Mouse (Mus musculus): ENCODE measurements around the gene Bbx. TPM values are rescaled to one million over a fixed set of nuclear protein-coding genes. Genes with fewer than 3 reads are reported as not detected.

Bbx gene
- total and polyA plus RNA-seq, 3 experiments: 3.6 to 14.7 (median 13.4) TPM

DNA sequence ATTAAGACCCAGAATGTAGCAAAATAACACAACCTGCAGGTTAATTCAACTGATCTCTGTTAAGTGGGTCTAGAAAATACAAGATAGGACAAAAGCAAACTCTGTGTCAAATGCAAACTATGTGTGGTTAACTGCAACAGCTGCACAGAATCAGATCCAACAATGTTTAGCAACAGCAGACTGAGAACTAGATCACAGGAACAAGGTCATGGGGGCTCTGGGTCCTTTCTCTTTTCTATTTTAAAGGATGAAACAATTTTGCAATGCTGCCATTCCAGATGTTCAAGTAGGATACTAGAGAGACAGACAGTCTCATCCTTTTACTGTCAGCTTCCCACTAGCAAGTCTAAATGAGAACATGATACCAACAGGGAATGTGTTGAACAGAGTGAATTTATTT is 170.4 kb downstream of the Bbx start:
- no peak for DNase-seq
- TF ChIP-seq CTCF (IDR thresholded peaks at IDR 0.05) (no peak), POLR2A (IDR thresholded peaks at IDR 0.05; ENCODE audit: insufficient read depth, low read depth, low read length) (no peak), EP300 (IDR thresholded peaks at IDR 0.05; ENCODE audit: insufficient read depth, low read depth, low read length) (no peak)
- Histone ChIP-seq H3K4me3 (no peak overlapping the region), H3K9ac (ENCODE audit: low read depth, low read length) (no peak overlapping the region), H3K79me2 (replicated peaks; ENCODE audit: control insufficient read depth, insufficient read depth, low read length) (no peaks in the 10 kb centered on the region), H3K4me1 (ENCODE audit: control insufficient read depth, insufficient read depth, low read length) (no peaks in the 10 kb centered on the region), H3K27ac (no peak overlapping the region), H3K36me3 (ENCODE audit: control insufficient read depth, insufficient read depth, low read length) (no peaks in the 10 kb centered on the region; the same call in 1 of the 2 replicates), H3K27me3 (ENCODE audit: control insufficient read depth, insufficient read depth, low read length) (no peaks in the 10 kb centered on the region)
- intact Hi-C loops (cut with DNase I): no loop called here

DNA sequence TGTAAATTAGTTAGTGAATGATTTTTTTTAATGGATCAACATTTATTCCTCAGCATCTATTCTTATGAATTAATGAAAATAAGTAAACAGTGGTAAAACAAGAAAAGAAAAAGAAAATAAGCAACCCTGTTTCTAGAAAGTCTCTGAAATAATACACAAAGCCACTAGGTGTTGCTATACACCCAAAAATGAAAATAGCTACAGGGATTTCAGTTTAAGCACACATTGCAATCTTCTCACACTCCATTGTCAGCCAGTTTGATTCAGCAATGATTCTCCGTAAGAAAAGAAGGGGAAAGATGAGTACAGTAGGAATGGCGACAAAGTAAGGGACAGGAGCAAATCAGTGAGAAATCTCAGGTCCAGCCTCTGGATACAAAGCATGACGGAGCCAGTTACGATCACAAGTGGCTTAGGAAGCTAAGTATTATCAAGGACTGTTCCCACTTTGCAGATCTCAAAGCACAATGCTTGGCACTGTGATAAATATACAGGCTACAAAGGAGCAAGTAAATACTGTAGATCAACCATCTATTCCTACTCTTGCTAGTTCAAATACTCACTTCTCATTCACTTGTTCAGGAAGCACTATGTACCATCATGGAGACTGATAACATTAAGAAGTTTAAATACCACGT is 177.5 kb downstream of the Bbx start:
- no peak overlapping the region for H3K27ac ChIP-seq
- 59% methylated on average over 5 of the region's 5 CpGs for WGBS
- TF ChIP-seq CTCF (IDR thresholded peaks at IDR 0.05) (peak; percentile 80), EP300 (IDR thresholded peaks at IDR 0.05; ENCODE audit: insufficient read depth, low read depth, low read length) (no peak)
- no peaks in the 10 kb centered on the region for H3K79me2 ChIP-seq (replicated peaks; ENCODE audit: control insufficient read depth, insufficient read depth, low read length)
- no peaks in the 10 kb centered on the region for H3K27me3 ChIP-seq (ENCODE audit: control insufficient read depth, insufficient read depth, low read length)
- no peak for DNase-seq
- no peak overlapping the region for H3K4me3 ChIP-seq
- intact Hi-C loops (cut with DNase I): loop anchor here (1.0 to 10.0 kb wide), 6 partner anchors 38 to 502 kb away; no protein-coding TSS in a partner anchor
- H3K36me3 ChIP-seq (ENCODE audit: control insufficient read depth, insufficient read depth, low read length): no peaks in the 10 kb centered on the region
- peaks cover 2% of the 10 kb centered on the region for H3K4me1 ChIP-seq (ENCODE audit: control insufficient read depth, insufficient read depth, low read length)
- no peak overlapping the region for H3K9ac ChIP-seq (ENCODE audit: low read depth, low read length)

- H3K4me3 ChIP-seq: no peak overlapping the region
- H3K4me1 ChIP-seq (ENCODE audit: control insufficient read depth, insufficient read depth, low read length): peaks cover 2% of the 10 kb centered on the region
- TF ChIP-seq EP300 (IDR thresholded peaks at IDR 0.05; ENCODE audit: insufficient read depth, low read depth, low read length): no peak
- no peak for TF ChIP-seq CTCF (IDR thresholded peaks at IDR 0.05)
- TF ChIP-seq POLR2A (IDR thresholded peaks at IDR 0.05; ENCODE audit: insufficient read depth, low read depth, low read length): no peak
- H3K27me3 ChIP-seq (ENCODE audit: control insufficient read depth, insufficient read depth, low read length): no peaks in the 10 kb centered on the region
- 48% methylated on average over 6 of the region's 6 CpGs for WGBS
- no peaks in the 10 kb centered on the region for H3K79me2 ChIP-seq (replicated peaks; ENCODE audit: control insufficient read depth, insufficient read depth, low read length)
- no peaks in the 10 kb centered on the region for H3K36me3 ChIP-seq (ENCODE audit: control insufficient read depth, insufficient read depth, low read length)
- intact Hi-C loops (cut with DNase I): loop anchor here (5.0 to 10.0 kb wide), 2 partner anchors 41 to 163 kb away; no protein-coding TSS in a partner anchor
- H3K9ac ChIP-seq (ENCODE audit: low read depth, low read length): no peak overlapping the region
- no peak overlapping the region for H3K27ac ChIP-seq
- no peak for DNase-seq
Measured at GRCm38 (mm10) chr16:50251417-50251975, 180.7 kb downstream of the Bbx start.

GRCm38 (mm10) chr16:50250469-50250868 is 181.7 kb downstream of the Bbx start:
- no peak for DNase-seq
- Histone ChIP-seq H3K27me3 (ENCODE audit: control insufficient read depth, insufficient read depth, low read length) (no peaks in the 10 kb centered on the region), H3K36me3 (ENCODE audit: control insufficient read depth, insufficient read depth, low read length) (no peaks in the 10 kb centered on the region), H3K79me2 (replicated peaks; ENCODE audit: control insufficient read depth, insufficient read depth, low read length) (no peaks in the 10 kb centered on the region), H3K9ac (ENCODE audit: low read depth, low read length) (no peak overlapping the region), H3K27ac (no peak overlapping the region), H3K4me1 (ENCODE audit: control insufficient read depth, insufficient read depth, low read length) (peaks cover 2% of the 10 kb centered on the region), H3K4me3 (no peak overlapping the region)
- no peak for TF ChIP-seq POLR2A (IDR thresholded peaks at IDR 0.05; ENCODE audit: insufficient read depth, low read depth, low read length)
- intact Hi-C loops (cut with DNase I): loop anchor here (5.0 to 10.0 kb wide), 2 partner anchors 42 to 164 kb away; no protein-coding TSS in a partner anchor
- 92% methylated on average over 5 of the region's 5 CpGs for WGBS

GRCm38 (mm10) chr16:50249036-50249435 is 183.2 kb downstream of the Bbx start:
- no peak for DNase-seq

DNA sequence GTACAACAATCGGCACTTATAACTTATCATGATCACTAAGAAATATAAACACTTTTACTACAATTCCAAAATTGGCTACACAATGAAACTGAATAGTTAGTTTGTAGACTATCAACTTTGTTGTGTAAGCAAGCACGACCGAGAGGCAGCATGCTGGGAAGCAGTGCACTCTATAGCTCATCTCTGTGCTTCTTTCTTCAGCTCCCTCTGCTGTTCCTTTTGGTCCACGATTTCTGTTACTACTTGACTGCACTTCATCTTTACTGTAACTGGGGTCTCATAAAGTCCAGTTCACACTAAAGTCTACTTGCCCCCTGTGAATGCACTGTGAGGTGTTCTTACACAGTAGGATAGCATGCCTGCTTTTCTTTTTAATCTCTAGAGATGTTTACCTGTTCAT is 189.7 kb downstream of the Bbx start:
- Histone ChIP-seq H3K79me2 (replicated peaks; ENCODE audit: control insufficient read depth, insufficient read depth, low read length) (no peaks in the 10 kb centered on the region), H3K27ac (no peak overlapping the region), H3K4me3 (no peak overlapping the region), H3K27me3 (ENCODE audit: control insufficient read depth, insufficient read depth, low read length) (no peaks in the 10 kb centered on the region), H3K36me3 (ENCODE audit: control insufficient read depth, insufficient read depth, low read length) (no peaks in the 10 kb centered on the region), H3K9ac (ENCODE audit: low read depth, low read length) (no peak overlapping the region), H3K4me1 (ENCODE audit: control insufficient read depth, insufficient read depth, low read length) (no peaks in the 10 kb centered on the region)
- no peak for DNase-seq
- peak; percentile 20; the same call in 1 of the 2 replicates for TF ChIP-seq CTCF (IDR thresholded peaks at IDR 0.05)
- no peak for TF ChIP-seq EP300 (IDR thresholded peaks at IDR 0.05; ENCODE audit: insufficient read depth, low read depth, low read length)
- no peak for TF ChIP-seq POLR2A (IDR thresholded peaks at IDR 0.05; ENCODE audit: insufficient read depth, low read depth, low read length)
- intact Hi-C loops (cut with DNase I): no loop called here
- WGBS: 65% methylated on average over 4 of the region's 4 CpGs

More at GRCm38 (mm10) chr16:50249036-50249435, 183.2 kb downstream of the Bbx start:
- Histone ChIP-seq H3K36me3 (ENCODE audit: control insufficient read depth, insufficient read depth, low read length) (no peaks in the 10 kb centered on the region), H3K27me3 (ENCODE audit: control insufficient read depth, insufficient read depth, low read length) (no peaks in the 10 kb centered on the region), H3K4me1 (ENCODE audit: control insufficient read depth, insufficient read depth, low read length) (peaks cover 2% of the 10 kb centered on the region), H3K79me2 (replicated peaks; ENCODE audit: control insufficient read depth, insufficient read depth, low read length) (no peaks in the 10 kb centered on the region), H3K9ac (ENCODE audit: low read depth, low read length) (no peak overlapping the region), H3K4me3 (no peak overlapping the region), H3K27ac (no peak overlapping the region)
- intact Hi-C loops (cut with DNase I): no loop called here
- 79% methylated on average over 3 of the region's 3 CpGs for WGBS
- no peak for TF ChIP-seq EP300 (IDR thresholded peaks at IDR 0.05; ENCODE audit: insufficient read depth, low read depth, low read length)
- no peak for TF ChIP-seq POLR2A (IDR thresholded peaks at IDR 0.05; ENCODE audit: insufficient read depth, low read depth, low read length)
- no peak for TF ChIP-seq CTCF (IDR thresholded peaks at IDR 0.05)
